Mouse (Mus musculus) liver, adult (tissue): ENCODE data around the gene Ypel2.
A peak's percentile ranks its signal among the peaks of the same experiment; 100 is the strongest.

Source experiments
- GATA4 ChIP-seq: IDR thresholded peaks from 2 replicates; pipeline ENCODE4 v1.6.1; 2014; ENCODE audit warnings: mild to moderate bottlenecking, low read length; ENCODE audit not compliant: insufficient replicate concordance

Ypel2 gene

DNA sequence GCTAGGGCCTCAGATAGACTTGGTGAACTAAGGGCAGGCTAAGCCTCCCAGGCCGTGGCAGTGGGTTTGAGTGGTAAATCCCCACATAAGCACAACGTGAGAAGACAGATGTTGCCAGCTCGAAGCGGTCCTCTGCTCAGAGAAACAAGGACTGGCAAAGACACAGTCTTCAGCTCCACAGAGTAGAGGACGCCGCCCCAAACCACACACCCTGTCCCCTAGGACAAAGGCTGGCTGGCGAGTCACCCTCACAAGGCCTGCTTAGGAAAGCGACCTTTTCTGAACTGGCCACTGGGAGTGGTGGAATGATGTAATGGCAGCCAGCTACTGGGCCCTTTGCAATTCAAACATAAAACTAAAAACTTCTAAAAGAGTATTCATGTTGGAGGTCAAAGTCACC is 40.4 kb downstream of the Ypel2 start:
- TF ChIP-seq GATA4 = peak; percentile 26; the same call in 1 of the 2 replicates

DNA sequence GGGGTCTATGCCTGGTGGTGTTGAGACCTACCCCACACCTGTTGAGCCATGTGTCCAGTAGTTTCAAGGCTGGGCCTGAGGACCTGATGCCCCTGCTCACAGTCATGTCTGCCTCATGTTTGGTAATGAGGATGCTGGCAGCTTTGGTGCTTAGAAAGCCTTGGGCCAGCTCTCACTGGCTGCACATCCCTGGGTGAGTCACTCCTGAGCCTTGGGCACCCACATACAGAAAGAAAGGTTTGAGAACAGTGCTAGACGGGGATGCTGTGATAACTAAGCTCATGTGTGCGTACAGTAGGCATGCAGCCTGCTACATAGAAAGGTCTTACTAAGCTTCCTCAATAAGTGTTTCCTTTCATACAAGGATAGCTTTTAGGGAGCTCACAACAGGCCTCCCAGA is 40.8 kb downstream of the Ypel2 start:
- TF ChIP-seq GATA4 = no peak

DNA sequence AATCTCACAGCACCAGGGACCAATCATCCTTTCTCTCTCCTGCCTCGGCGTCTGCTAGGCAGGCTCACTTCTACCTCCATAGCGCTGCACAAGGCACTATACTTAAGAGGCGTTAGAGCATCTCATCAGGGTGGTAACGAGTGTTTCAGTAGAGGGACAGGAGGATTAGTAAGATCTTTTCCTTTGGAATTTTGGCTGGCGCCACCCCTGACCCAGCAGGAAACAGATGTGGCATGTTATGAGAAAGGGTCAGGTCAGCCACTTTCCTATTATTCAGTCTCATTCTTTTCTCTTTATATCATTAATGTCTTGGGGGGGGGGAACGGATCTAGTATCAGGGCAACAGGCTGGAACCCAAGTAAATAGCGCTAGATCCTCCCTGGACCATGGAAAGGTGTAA is 41.8 kb downstream of the Ypel2 start:
- no peak for TF ChIP-seq GATA4

DNA sequence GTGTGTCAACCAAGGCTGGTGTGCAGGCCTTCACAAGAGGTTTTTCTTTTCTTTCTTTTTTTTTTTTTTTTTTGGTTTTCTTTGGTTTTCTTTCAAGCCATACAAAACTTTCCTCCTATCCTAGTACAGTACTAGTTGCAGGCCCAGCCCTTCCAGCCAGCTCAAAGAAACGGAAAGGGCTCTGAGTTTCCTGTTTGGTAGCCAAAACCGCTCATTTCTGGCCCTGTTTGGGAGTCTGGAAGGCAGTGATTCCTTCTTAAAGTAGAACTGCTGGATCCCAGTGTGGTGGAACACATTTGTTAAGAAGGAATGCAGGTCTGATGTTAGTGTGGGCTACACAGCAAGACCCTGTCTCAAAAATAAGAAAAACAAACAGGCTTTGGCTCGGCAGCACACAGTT is 43.0 kb downstream of the Ypel2 start:
- no peak for TF ChIP-seq GATA4

DNA sequence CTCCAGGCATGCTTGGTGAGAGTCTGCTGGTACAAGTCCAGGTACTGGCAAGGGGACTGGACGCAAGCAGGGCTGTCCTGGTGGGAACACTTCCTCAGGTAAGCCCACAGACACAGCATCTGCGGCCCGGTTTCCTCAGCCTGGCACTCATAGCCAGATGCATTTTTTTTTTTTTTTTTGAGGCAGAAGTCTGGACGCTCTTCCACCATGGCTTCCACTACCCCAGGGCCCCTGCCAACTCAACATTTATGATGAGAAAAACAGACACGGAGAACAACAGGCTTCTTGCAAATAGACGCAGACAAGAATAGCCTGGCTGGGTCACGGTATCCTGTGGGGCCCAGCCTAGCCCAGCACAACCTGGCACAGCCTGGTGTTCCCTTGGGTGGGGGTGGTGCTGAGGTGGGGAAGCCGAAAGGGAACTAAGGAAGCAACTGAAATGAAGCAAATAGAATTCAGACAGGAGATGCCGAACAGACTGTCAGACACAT is 43.5 kb downstream of the Ypel2 start:
- TF ChIP-seq GATA4 = no peak

DNA sequence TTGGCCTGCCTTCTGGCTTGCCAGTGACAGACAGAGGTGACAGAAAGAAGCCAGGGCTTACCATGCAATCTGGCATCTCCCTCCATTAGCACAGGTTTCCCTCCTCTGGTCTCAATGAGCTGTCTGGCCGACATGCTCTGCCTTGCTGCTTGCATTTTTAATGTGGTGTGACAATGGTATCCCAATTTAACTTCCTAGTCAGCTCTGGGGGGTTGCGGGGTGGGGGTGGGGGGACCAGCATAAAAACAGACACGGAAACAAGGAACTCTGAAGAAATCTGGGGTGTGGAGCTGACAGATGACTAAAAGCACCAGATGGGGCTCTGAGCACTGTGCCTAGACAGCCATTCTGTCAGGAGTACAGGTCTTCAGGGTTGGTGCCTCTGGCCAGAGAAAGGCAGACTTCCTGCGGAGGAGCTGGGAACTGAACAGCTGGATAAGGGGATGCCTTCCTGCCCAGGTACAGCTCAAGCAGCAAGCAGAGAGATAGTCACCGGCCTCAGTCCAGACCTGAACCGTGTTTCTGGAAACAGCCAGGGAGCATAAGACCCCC is 46.8 kb downstream of the Ypel2 start:
- no peak for TF ChIP-seq GATA4

DNA sequence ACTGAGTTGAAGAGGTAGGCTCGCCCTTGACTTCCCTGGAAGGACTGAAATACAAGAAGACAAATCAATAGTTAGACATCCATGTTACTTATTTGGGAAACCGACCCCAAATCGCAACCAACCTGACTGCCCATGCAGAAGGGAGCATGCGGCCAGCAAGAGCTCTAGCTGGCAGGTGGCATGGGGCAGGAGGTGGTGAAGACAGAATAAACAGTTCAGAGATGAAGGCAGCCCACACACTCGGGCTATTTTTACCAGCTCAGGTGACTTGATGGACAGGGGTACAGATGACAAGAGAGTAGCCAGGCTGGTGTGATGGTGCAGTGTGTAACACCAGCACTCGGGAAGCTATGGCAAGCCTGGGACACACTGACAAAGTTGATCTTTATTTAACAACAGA is 47.6 kb downstream of the Ypel2 start:
- TF ChIP-seq GATA4 = no peak

DNA sequence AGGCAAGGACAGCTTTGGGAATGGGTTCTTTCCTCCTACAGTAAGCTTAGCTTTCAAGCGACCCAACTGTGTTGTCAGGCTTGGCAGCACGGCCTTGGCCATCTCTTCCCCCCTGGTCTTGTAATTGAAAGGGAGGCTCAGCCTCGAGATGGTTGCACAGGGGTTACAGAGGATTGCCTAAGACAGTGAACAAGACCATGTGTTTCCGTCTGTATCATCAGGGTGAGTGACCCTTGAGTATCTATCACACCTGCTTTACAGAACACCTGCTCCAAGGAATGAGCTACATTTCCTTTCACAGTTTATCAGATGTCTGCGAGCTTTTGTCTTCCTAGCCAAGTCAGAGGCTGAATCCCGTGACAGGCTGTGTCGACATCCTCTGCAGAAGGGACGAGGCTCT is 48.4 kb downstream of the Ypel2 start:
- TF ChIP-seq GATA4 = no peak

DNA sequence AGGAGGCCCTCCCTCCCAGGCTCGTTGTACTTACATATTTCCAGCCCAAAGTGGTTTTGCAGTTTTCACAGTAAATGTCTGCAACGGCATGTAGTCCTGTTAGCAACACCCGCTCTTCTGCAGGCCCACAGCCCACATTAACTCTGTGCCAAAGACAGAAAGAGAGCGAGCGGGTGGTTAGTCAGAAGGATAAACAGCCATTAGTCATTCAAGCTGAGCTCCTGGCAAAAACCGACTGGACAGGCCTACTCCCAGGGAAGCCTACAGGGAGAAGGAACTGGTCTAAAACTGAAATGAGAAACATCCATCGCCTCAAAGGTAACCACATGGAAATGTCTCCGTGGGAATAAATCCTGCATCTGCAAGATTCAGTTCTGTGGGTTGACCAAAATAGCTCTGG is 49.0 kb downstream of the Ypel2 start:
- no peak for TF ChIP-seq GATA4

DNA sequence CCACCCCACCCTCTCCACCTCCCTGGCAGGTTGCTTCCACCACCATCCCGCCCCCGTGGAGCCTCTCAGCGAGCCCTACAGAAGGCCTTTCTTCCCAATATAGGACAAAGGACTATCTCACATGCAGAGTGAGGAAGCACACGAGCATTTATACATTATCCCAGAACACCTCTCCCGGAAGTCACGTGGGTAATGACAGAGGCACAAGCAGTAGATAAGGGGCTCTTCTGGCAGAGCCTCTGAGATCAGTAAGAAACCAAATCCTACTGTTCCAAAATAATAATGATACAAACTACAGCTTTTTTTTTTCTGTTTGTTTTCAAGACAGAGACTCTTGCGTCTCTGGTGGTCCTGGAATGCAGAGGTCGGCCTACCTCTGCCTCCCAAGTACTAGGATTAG is 51.6 kb downstream of the Ypel2 start:
- TF ChIP-seq GATA4 = no peak

DNA sequence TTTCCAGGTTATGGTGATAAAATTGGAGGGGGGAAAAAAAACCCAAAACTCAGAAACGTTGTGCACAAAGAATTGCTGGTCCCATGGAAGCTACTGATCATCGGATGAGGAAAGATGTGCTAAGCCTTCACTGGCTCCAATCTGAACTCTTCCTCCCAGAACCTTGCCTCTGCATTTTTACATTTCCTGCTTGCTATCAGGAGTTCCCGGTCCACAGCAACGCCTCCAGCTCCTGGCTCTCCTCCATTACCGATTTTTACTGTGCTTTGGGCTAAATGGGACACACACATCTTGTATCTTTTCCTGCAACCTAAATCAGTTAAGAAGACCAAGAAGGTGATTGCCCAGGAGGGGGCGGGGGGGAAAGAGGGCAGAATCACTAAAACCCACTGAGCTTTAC is 54.0 kb downstream of the Ypel2 start:
- TF ChIP-seq GATA4 = peak; percentile 93

DNA sequence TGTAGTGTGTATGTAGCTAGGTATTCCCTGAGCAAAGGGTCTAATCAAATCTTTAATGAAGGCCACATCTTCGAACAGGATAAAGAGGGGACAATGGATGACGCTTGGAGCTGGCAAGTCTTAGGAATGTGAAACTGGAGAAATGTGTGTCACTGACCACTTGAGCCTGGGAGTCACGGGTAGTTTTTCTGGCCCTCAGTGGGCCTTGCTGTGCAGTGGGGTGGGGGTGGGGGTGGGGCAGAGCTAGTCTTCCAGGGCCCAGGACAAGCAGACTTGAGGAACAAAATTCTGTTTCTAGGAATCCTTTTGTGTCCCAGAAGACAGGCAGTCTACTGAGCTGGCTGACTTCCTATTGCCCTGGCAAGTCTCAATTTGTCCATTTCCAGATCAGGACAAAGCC is 55.0 kb downstream of the Ypel2 start:
- TF ChIP-seq GATA4 = no peak

DNA sequence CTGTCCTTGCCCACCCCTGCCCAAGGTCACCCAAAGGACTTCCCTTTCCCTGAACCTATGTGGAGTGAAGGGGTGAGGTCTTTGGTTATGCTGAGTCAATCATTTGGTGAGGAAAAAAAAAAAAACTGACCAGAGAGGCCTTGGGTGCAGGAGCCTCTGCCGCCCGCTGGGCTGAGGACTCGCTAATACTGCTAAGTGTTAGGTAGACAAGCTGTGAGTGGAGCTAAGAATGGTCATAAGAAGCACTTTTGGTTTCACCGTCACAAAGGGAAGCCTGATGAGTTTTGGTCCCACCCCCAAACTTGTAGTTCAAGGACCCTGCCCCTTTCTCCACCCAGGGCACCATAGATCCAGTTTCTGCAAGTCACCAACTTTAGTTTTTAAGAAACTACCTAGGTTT is 55.4 kb downstream of the Ypel2 start:
- no peak for TF ChIP-seq GATA4

DNA sequence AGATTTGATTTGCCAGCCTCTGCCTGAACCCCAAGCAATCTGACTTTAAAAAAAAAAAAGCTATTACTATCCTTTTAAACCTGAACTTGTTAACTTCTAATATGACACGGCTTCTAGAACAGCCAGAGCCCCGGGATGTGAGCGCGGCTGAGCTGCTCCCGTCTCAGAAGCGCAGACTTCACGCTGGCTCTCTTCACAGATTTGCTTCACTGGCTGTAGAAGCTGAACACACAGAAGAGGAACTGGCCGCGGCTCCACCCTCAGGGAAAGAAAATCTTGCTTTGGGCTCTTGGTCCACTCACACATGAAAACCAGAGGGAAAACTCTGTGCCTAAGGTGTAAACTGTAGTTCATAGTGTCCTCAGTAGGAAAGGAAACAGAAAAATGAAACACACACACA is 56.6 kb downstream of the Ypel2 start:
- TF ChIP-seq GATA4 = no peak

DNA sequence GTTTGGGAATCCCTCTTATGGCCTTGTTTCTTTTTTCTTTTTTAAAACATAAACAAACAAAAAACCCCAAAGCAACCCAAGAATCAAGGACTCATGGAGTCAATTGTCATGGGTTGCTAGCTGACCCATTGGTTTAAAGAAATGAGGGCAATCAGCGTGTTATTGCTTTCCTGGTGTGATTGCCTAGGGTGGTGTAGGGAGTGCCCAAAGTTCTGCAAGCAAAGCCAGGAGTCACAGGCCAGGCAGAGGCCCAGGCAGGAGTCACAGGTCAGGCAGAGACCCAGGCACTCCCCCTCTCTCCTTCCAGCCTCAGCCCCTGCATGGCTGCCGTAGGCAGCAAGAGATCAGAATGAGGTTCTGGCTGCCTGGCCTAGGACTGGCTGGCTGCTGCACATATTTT is 58.6 kb downstream of the Ypel2 start:
- no peak for TF ChIP-seq GATA4

DNA sequence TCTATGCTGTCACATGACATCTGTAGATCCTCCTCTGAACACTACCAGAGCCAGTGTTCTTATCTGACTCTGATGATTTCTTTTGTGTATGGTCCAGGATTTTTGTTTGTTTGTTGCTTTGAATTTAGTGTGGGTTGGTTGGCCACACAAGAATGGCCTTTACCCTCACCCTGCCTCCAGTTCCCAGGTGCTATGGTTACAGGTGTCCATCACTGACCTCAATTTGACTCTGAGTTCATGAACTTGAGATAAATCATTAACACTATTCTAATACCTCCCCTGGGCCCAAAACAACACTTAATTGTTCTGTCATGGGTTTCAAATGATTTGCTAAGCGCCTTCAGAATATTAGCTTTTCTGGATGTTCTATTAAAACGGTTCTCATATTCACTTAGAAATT is 61.3 kb downstream of the Ypel2 start:
- no peak for TF ChIP-seq GATA4

DNA sequence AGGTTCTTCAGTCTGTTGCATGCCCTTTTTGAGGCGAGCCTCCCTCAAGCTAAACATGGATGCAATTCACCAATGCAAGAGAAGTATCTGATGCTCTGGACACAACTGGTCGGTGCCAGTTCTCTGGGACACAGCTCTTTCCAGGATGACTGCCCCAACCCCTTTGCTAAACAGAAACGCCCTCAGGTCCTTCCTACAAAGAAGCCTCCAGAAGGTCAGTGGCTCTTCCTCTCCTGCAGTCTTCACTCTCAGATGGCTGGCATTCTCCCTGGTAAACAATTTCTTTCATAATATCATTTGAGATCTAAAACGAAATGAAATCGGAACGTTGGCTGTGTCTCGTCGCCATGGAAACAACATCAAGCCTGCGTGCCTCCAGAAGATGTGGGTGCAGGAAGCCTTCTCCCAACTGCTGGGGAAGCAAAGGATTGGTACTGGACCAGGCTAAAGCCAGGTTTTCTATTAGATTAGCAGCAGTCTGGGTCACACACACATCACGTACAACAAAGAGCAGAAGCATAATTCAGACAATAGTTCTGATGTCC is 62.8 kb downstream of the Ypel2 start:
- no peak for TF ChIP-seq GATA4
